Mouse (Mus musculus) T-cell, adult 2 months (primary cell): Measurements from ENCODE around the gene Mms19.

ENCODE experiments used
- DNase-seq: peaks from one replicate; pipeline ENCODE4 v3.0.0; 2022; ENCODE audit warnings: low spot score

The Mms19 gene

DNA sequence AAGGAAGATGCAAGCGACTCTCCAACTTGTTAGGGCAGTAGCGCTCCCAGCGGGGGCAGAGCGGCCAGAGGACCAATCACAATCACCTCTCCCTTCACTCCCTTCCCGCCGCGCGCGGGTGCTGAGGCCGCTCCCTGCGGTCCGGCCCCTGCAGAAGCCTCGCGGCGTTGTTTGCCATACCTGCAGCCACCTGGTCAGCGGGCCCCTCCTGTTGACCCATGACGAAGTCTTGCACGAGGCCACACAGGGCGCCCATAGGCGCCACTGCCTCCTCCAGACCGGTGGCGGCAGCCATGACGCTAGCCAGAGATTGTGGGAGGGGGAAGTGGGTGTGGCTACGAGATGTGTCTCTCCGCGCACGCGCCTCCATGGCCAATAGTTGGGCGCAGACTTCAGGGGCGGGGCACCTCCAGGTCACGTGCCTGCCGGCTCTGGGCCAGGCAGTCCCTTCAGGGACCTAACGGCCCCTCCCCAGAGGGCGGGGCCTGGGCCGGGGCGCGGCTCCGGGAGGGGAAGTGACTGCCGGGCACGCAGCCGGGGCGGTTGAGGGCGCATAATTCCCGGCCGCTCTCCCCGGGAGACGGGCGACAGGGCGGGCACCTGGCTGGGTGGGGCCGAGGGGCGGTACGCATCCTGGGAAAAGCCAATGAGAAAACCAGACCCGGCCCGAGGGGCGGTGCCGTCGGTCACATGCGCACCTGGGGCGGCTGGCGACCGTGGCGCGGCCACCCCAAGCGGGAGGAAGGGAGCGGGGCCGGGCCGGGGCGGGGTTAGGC, at the start of gene Mms19:
Gene Mms19 (minus strand): TSS at position 339 of the 776 bp plus-strand sequence.
- peak; percentile 99 for DNase-seq

DNA sequence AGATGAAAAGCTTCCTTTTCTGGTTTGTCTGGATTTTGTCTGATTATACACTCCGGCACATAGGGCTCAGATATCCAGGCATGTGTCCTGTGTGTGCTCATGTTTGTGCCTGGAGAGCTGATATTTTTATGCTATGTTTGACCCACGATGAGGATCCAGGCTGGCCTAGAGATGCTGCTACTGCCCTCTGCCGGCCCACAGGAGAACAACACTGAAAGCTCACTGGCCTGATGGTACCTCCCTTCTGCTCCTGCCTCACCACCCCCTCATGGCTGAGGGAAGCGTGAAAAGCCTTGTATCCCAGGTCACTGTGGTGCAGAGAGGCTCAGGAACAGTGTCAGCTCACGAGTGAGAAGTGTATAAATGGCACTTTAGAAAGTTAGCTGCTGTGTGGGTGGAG, 45.2 kb upstream of the Mms19 start:
- peak; percentile 65 for DNase-seq

- no peak for DNase-seq
These were observed 41.5 kb upstream of the Mms19 start for GRCm38 (mm10) chr19:42022542-42022848.

- DNase-seq: no peak
These were observed 41.0 kb upstream of the Mms19 start for GRCm38 (mm10) chr19:42021681-42022541.

DNA sequence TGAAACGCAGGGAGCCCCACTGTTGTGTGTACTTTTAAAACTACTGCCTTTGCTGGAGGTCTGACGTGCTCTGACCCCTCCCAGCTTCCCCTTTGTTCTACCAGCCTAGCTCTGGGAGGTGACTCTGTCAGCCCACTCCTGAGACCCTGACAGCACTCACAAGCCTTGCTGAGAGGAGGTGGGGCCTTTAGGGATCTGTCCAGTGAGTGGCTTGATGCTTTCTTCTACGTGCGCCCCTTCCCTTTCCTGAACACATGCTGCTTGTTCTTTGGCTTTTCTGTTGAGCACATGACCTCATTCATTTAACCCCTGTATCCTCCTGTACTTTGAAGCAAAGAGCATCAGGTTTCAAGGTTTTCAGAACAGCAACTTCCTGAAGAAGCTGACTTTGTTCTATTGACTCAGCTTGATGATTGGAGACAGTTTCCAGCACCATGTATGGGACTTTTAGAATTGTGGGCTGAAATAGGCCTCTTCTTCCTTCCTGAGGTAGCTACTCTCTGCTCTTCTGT, 38.1 kb upstream of the Mms19 start:
- peak; percentile 38 for DNase-seq

GRCm38 (mm10) chr19:42017399-42018247, 36.7 kb upstream of the Mms19 start:
- DNase-seq: no peak

DNA sequence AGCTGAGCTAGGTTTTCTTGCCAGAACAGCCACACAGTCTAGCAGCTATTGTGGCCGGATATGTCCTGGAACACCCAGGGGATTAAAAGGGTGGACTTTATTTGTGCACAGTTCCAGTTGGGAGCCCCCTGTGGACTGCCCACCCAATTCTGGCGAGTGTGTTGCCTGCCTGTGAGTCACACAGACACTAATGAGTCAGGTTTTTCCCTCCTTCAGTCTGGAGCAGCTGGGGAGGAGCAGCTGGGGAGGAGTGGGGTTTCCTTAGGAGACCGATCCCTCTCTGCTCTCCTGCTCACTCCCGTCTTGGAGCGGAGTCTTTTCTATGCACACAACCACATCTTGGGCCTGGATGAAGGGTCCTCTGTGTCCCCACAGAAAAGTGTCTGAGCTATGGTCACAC, 35.9 kb upstream of the Mms19 start:
- DNase-seq: no peak

GRCm38 (mm10) chr19:42016251-42016650, 35.3 kb upstream of the Mms19 start:
- no peak for DNase-seq

DNA sequence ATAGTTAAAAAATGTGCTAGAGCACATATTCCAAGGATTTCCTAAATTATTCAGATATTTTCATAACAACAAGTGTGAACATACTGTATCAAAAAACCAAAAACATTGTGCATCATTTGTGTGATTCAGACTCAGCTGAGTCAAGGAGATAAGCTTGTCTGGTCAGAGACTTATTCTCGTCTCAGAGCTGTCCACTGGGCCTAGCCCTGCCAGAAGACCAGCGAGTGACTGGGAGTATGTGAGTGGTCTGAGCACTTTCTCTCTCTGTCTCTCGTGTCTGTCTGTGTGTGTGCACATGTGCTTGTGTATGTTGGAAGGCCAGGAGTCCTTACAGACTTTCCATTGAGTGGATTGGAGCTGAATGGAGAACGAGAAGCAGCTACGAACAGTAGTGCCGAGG, 34.0 kb upstream of the Mms19 start:
- DNase-seq: no peak

GRCm38 (mm10) chr19:42014231-42014825, 33.4 kb upstream of the Mms19 start:
- DNase-seq: no peak

DNA sequence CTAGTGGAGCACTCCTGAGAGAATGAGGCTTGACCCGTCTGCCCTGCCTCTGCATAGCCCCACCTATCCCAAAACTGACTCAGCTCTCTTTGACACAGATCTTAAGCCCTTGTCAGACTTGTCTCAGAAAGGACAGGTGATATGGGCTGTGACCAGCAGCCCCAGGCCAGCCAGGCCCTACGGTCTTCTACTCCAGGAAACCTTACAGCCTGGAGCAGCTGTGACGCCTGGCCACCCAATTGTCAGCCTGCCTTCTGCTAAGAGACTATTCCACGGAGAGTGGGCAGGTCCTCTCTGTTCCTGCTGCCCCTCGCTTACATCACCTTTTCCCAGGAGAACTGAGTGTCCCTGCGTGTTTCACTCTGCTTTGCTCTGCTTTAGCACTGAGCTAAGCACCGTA, 30.2 kb upstream of the Mms19 start:
- DNase-seq: no peak

DNA sequence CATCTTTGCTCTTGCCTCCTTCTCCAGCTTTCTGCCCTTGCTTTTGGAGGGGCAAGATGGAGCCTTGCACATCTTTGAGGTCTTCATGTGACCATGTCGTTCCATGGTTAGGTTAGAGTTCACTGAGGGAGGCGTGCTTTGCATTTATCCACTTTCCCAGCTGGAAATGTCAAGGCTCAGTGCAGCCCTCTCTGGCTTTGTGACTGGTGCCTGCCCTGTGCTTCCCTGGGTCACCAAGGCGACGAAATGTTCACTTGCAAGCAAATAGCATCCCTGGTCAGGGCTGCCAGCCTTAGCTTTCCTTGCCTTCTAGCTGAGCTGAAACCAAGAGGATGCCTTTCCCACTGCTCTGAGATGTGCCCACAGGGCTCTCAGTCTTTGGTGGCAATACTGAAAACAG, 29.5 kb upstream of the Mms19 start:
- no peak for DNase-seq

GRCm38 (mm10) chr19:42009067-42009466, 28.1 kb upstream of the Mms19 start:
- DNase-seq: no peak

GRCm38 (mm10) chr19:42008586-42008985, 27.6 kb upstream of the Mms19 start:
- DNase-seq: no peak

- DNase-seq: no peak
These were observed 25.6 kb upstream of the Mms19 start for GRCm38 (mm10) chr19:42006568-42006967.

DNA sequence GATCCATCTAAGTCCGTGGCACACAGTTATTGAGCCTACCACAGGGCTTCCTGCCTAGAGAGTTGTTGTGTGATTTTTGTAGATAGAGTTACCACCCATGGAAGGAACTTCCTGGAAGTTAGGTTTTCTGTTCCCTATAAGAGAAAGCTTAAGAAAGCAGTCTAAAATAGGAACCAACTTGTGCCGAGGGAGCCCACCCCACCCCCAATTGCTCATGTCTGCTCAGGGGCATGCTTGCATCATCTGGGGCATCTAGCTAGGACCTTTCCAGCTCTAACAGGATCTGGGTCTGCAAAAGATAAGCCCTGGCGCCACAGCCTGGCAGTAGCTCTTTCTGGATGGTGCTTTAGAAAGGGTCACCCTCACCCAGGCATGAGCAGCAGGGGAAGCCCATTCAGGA, 24.7 kb upstream of the Mms19 start:
- no peak for DNase-seq

- no peak for DNase-seq
These were observed 23.3 kb upstream of the Mms19 start for GRCm38 (mm10) chr19:42004258-42004657.

DNA sequence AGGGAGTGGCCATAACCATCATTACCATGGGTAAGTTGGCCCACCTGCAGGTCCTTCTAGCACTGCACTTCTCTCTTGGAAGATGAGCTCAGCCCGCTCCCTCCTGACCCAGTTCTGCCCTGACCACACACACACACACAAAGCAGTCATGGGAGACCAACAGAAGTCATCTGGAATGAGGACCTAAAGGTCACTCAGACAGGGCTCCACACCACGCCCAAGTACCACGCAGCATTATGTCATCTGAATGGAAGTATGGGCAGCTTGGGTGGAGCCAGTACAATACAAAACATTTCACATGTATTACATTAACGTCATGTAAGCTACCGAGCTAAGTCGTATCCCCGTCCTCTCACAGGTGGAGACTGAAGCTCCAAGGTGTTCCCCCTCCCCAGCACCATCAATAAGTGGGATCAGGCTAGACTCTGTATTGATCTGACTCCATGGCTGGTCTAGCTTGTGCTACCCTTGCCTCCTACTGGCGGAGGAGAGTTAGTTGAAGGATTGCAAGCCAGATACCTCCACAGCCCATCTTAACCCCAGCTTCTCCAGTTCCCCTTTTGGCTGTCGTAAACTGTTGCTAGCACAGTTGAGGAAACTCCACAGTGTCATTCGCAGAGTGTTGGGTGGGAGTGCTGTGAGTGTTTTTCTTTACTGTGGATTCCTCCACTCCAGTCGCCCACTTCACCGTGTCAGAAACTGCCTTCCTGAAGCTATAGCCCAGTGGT, 20.5 kb upstream of the Mms19 start:
- no peak for DNase-seq

DNA sequence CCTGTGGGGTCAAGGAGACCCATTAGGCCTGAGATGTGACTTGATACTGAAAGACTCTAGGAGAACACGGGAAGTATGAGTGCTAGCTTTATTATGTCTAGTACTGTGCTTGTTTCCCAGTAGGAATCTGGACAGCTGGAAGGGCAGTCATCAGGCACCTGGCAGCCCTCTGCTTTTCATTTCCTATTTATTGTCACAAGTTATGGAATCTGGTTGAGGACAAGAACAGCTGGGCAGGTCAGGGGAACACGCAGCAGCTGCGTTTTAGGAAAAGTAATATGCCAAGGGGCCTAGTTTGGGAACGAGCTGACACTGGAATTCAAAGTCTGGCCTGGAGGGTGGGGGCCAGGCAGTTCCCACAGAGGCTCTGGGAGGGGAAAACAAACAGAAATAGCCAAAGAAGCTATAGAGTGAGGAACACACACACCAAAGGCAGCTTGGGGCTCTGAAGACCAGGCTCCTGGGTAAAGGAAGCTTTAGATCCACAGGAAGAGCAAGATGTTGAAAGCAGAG, 19.5 kb upstream of the Mms19 start:
- DNase-seq: no peak

DNA sequence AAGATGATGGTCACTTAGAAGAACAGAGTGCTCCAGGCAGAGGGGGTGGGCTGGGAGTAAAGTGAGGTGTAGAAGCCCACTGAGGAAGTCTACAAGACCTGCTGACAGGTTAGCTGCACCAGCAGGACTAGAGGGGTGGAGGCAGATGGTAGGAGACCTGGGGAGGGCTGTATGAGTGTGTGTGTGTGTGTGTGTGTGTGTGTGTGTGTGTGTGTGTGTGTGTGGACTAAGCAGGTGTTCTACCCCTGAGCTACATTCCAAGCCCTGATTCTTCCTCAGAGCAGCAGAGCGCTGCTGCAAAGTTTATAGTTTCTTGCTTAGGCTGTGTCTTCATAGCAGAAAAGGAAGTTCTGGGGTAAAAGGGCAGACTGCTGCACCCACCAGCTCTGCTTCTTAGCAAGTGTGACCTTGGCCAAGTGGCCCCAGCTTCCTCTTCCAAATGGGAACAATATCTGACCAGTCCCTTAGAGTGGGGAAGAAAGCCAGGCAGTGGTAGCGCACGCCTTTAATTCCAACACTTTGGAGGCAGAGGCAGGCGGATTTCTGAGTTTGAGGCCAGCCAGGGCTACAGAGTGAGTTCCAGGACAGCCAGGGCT, 18.8 kb upstream of the Mms19 start:
- no peak for DNase-seq
